Mouse (Mus musculus) limb, embryonic 14.5 days (tissue): Measurements from ENCODE around the gene Mtif3. TPM values are rescaled to one million over a fixed set of nuclear protein-coding genes. Genes with fewer than 3 reads are reported as not detected.

ENCODE experiments used
- ATAC-seq: fragments of 200-750 bp; cut with Nextera tagmentation; 2 replicates; pipeline ENCODE4 v1.8.0; 2017; ENCODE audit warnings: low read depth, moderate number of reproducible peaks, moderate TSS enrichment; ENCODE audit not compliant: low FRiP score
- DNase-seq: peaks from one replicate; pipeline ENCODE4 v3.0.0-alpha.2; 2015; ENCODE audit warnings: low spot score
- H3K27ac ChIP-seq: fragments of 300-500 bp; sonication (generic); replicated peaks from 2 replicates; pipeline ENCODE4 v1.5.1; 2014; ENCODE audit warnings: low read depth, mild to moderate bottlenecking, low read length, moderate library complexity, mixed read lengths
- H3K27me3 ChIP-seq: fragments of 300-500 bp; sonication (generic); 2 replicates; pipeline ENCODE4 v1.6.1; 2014; ENCODE audit warnings: low read length, mixed read lengths; ENCODE audit not compliant: control insufficient read depth, insufficient read depth
- H3K36me3 ChIP-seq: fragments of 300-500 bp; sonication (generic); 2 replicates; pipeline ENCODE4 v1.6.1; 2014; ENCODE audit warnings: mild to moderate bottlenecking, low read length, moderate library complexity, mixed read lengths; ENCODE audit not compliant: control insufficient read depth, insufficient read depth
- H3K4me1 ChIP-seq: fragments of 300-500 bp; sonication (generic); 2 replicates; pipeline ENCODE4 v1.6.1; 2014; ENCODE audit warnings: antibody characterized with exemption, low read length, mixed read lengths; ENCODE audit not compliant: control insufficient read depth, insufficient read depth
- H3K4me2 ChIP-seq: fragments of 300-500 bp; sonication (generic); replicated peaks from 2 replicates; pipeline ENCODE4 v1.6.1; 2014; ENCODE audit warnings: low read depth, mild to moderate bottlenecking, low read length, moderate library complexity; ENCODE audit not compliant: severe bottlenecking
- H3K4me3 ChIP-seq: fragments of 300-500 bp; sonication (generic); replicated peaks from 2 replicates; pipeline ENCODE4 v1.5.1; 2014; ENCODE audit warnings: low read length
- H3K9ac ChIP-seq: fragments of 300-500 bp; sonication (generic); 2 replicates; pipeline ENCODE4 v1.6.1; 2014; ENCODE audit warnings: mild to moderate bottlenecking, low read depth, low read length, moderate library complexity; ENCODE audit not compliant: severe bottlenecking
- H3K9me3 ChIP-seq: fragments of 300-500 bp; sonication (generic); 2 replicates; pipeline ENCODE4 v1.6.1; 2016; ENCODE audit warnings: low read length; ENCODE audit not compliant: control insufficient read depth
- POLR2A ChIP-seq: fragments of 200-500 bp; IDR thresholded peaks from 2 replicates; pipeline ENCODE4 v1.8.0; 2012; ENCODE audit warnings: inconsistent platforms, mild to moderate bottlenecking, moderate library complexity, borderline replicate concordance; ENCODE audit not compliant: insufficient read depth, insufficient read length; ENCODE audit errors: extremely low read depth
- WGBS: fragments of 180-500 bp; shearing (Covaris S2); extraction: QIAGEN DNeasy Blood & Tissue Kit; methylation state at CpG from one replicate; pipeline ENCODE4 v1.1.7; 2014; 5-methylcytosine and 5-hydroxymethylcytosine counted together
- polyA plus RNA-seq, 2 experiments: library from polyadenylated mRNA; depleted of rRNA in 1 of 2; stranded (reverse) in 1 of 2; unstranded in 1 of 2; fragments of >200 nt; fragmentation: Nextera tagmentation in 1 of 2; extraction: Ambion mirVana in 1 of 2; gene quantifications; 2 replicates each; pipeline versions ENCODE4 v1.2.1 to v1.2.3; 2012 to 2014

Mtif3 gene
- polyA plus RNA-seq, 2 experiments, result 14.5 to 24.8 TPM

DNA sequence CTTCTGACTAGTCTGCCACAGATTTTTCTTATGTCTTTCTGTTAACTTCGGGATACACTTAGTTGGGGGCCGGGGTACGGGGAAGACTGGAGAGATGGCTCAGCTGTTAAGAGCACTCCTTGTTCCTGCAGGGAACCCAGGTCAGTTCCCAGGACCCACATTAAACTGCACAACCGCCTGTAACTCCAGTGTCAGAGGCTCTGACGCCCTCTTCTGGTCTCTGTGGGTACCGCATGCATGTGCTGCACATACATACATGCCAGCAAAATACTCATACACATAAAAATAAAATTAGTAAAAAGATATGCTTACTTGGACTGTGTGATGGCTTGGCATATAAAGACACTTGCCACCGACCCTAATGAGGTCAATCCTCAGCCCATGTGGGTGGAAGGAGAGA, 33.2 kb upstream of the Mtif3 start:
- Histone ChIP-seq H3K9ac (no peak overlapping the region), H3K4me1 (no peaks in the 10 kb centered on the region), H3K27me3 (no peaks in the 10 kb centered on the region), H3K4me2 (no peak overlapping the region), H3K36me3 (no peaks in the 10 kb centered on the region), H3K4me3 (no peak overlapping the region), H3K27ac (no peak overlapping the region), H3K9me3 (no peaks in the 10 kb centered on the region)
- TF ChIP-seq POLR2A, result no peak
- DNase-seq (no peak), ATAC-seq (no peak)
- 82% methylated on average over 7 of the region's 7 CpGs for WGBS

DNA sequence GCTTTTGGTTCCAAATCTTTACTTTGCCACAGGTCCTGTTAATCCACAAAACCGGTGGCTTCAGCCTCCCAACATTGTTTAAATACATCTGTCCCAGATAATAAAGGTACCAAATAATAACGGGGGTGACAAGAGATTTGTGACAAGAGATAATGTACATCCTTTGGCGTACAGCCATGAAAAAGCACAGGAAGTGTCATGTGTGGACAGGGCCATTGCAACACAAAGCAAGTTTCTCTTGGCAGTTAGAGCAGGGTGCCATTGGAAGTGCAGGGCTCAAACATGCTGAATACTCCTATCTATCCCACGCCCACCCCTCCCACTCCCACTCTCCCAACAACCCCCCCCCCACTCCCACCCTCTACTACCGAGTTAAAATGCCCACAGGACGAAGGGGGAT, 31.4 kb upstream of the Mtif3 start:
- WGBS, result 69% methylated on average over 6 of the region's 6 CpGs
- DNase-seq, result no peak
- H3K4me3 ChIP-seq, result no peak overlapping the region
- H3K4me1 ChIP-seq, result no peaks in the 10 kb centered on the region
- no peaks in the 10 kb centered on the region for H3K36me3 ChIP-seq
- ATAC-seq, result no peak
- no peak overlapping the region for H3K4me2 ChIP-seq
- H3K9ac ChIP-seq, result no peak overlapping the region
- no peak for TF ChIP-seq POLR2A
- no peak overlapping the region for H3K27ac ChIP-seq
- H3K27me3 ChIP-seq, result no peaks in the 10 kb centered on the region
- H3K9me3 ChIP-seq, result no peaks in the 10 kb centered on the region

DNA sequence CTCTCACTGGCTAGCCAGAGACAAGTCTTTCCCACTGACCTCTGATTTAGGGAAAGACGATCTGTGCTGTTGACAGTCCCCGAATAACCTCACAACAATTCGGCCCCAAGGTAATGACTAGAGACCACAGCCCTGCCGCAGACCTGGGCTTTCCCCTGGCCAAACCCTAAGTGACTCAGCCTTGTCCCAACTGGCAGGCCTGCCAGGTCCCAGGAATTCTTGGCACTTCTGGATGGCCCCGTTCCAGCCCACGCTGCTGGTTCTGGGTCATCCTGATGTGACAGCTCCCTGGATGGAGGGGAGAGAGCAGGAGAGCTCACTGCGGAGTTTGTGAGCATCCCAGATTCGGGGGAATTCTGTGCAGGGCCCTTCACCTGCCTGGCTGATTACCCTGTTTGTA, 29.9 kb upstream of the Mtif3 start:
- ATAC-seq, result no peak
- Histone ChIP-seq H3K4me2 (no peak overlapping the region), H3K27ac (no peak overlapping the region), H3K4me1 (no peaks in the 10 kb centered on the region), H3K9me3 (no peaks in the 10 kb centered on the region), H3K36me3 (no peaks in the 10 kb centered on the region), H3K27me3 (no peaks in the 10 kb centered on the region), H3K9ac (no peak overlapping the region), H3K4me3 (no peak overlapping the region)
- no peak for DNase-seq
- no peak for TF ChIP-seq POLR2A
- 54% methylated on average over 8 of the region's 8 CpGs for WGBS

DNA sequence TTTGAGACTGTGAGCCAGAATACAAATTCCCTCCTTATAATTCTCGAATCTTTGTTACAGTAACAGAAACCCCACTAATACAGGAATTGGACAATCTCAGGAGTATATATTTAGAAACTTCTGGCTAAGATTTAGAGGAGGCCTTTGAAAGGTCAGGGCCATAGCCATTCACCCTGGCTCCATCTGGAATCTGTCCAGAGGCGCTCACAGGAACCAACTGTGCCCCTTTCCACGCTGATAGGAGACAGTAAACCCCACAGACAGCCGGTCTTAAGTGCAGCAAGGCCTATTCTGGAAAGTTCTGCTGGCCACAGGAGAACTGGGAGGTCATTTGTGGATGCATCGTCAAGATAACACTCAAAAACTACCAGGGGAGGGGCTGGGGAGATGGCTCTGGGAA, 25.5 kb upstream of the Mtif3 start:
- no peak overlapping the region for H3K4me3 ChIP-seq
- no peak for DNase-seq
- WGBS, result 69% methylated on average over 5 of the region's 5 CpGs
- H3K4me1 ChIP-seq, result no peaks in the 10 kb centered on the region
- H3K27ac ChIP-seq, result no peak overlapping the region
- no peaks in the 10 kb centered on the region for H3K9me3 ChIP-seq
- TF ChIP-seq POLR2A, result no peak
- H3K27me3 ChIP-seq, result no peaks in the 10 kb centered on the region; the same call in 1 of the 2 replicates
- ATAC-seq, result no peak
- no peak overlapping the region for H3K9ac ChIP-seq
- no peaks in the 10 kb centered on the region for H3K36me3 ChIP-seq
- H3K4me2 ChIP-seq, result no peak overlapping the region

DNA sequence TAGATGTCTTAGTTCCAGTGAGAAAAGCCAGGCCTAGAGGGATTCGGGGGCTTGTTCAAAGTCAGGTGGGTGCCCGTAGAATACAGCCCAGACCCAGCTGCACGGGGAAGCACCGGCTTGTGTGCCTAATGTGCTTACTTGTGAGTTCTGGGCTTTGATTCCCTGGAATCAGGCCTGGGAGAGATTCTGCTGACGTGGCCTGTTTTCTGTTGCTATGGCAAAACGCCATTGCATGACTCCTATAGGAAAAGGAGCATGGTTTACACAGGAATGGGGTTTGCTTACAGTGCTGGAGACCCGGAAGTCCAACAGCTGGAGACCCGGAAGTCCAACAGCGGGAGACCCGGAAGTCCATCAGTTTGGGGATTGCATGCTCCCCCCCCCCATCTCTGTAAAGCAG, 24.0 kb upstream of the Mtif3 start:
- Histone ChIP-seq H3K36me3 (no peaks in the 10 kb centered on the region), H3K4me3 (no peak overlapping the region), H3K4me2 (no peak overlapping the region), H3K9me3 (no peaks in the 10 kb centered on the region), H3K9ac (no peak overlapping the region), H3K27ac (no peak overlapping the region), H3K27me3 (no peaks in the 10 kb centered on the region; the same call in 1 of the 2 replicates), H3K4me1 (no peaks in the 10 kb centered on the region)
- DNase-seq (no peak), ATAC-seq (no peak)
- TF ChIP-seq POLR2A, result no peak
- WGBS, result 82% methylated on average over 10 of the region's 10 CpGs

DNA sequence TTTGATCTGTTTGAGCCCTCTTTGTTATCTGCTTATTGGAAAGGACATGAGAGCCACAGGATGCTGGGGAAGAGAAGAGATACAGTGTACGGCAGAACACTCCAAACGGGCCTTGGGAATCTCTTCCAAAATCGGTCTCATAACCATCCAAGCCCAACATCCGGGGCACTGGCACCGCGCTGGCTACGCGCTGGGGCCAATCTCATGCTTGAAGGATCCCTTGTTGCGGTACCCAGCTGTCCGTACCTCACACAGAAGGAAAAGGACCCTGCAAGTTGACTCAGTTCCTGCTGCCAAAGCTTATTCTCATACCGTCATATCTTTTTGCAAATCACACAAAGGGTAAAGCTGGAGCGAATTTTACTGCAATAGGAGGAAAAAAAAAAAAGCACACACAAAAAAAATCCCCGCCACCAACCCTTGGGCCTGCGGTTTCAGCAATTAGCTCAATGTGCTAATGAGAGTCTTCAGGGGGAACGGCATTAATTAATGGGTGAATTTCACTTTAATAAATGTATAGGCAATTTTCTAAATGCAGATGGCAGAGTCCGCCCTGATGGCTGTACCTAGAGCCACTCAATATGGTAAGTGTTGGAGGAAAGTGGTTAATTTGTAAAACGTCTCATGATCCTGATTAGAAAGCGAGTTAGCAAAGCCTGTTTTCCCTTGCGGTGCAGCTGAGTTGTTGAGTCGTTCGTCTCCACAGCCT, 22.3 kb upstream of the Mtif3 start:
- ATAC-seq, result no peak
- H3K9ac ChIP-seq, result no peak overlapping the region
- no peaks in the 10 kb centered on the region for H3K9me3 ChIP-seq
- no peaks in the 10 kb centered on the region for H3K36me3 ChIP-seq
- no peaks in the 10 kb centered on the region; the same call in 1 of the 2 replicates for H3K27me3 ChIP-seq
- H3K4me3 ChIP-seq, result no peak overlapping the region
- H3K27ac ChIP-seq, result no peak overlapping the region
- no peak for TF ChIP-seq POLR2A
- no peaks in the 10 kb centered on the region for H3K4me1 ChIP-seq
- 69% methylated on average over 21 of the region's 21 CpGs for WGBS
- no peak overlapping the region for H3K4me2 ChIP-seq
- DNase-seq, result no peak
